In the genomic region with DNA sequence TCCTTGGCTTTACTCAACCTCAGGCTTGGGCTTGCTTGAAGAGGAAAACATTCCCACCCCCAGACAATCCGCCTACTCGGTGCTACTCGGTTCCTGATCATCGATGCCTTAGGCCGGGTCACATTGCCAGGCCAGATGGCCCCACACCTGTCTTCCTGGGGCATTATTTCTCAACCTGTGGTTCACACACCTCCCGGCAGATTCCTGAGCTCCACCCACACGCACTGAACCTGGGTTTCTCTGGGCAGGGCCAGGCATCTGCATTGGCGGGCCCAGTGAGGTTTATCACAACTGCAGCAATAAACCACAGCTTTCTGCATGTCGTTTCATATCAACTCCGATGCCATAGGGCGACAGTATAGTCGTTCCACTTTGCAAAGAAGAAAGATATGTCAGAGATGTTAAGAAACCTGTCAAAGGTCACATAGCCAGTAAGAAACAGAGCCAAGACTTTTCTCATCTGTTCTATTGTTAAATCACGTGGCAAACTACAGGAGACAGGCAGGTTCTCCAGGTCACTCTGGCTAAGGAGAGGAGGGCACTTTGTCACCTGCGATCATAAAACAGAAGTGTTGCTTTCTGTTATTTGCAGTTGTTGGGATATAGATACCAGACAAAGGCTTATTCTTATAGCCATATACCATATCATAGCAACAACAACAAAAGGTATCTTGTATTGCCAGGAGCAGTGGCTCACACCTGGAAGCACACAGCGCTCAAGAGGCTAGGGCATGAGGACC, we compare ENCODE assay signal across 11 mouse cellular contexts. TPM values are rescaled to one million over a fixed set of nuclear protein-coding genes. Genes with fewer than 3 reads are reported as not detected.
DNase-seq lines count a peak whose midpoint lies in the region; ATAC-seq and TF ChIP-seq lines count a peak whose summit lies in the region.
"Had no signal": no experiment of that assay in that cellular context is flagged by ENCODE, and none has a peak within 500 bp of the region (broad histone marks: within the 10 kb centered on the region; RNA-seq: fewer than 3 reads in every experiment).

No protein-coding gene starts in this region.

- no peak overlapping the region for H3K4me3 ChIP-seq in heart, embryonic 14.5 days (ENCODE audit: control insufficient read depth in 1 of 2, insufficient read depth in 1 of 2, low read depth in 1 of 2, low read length in 2 of 2)
- H3K4me3 ChIP-seq in lung, embryonic 16.5 days (ENCODE audit: low read length) = no peak overlapping the region
- no peak overlapping the region for H3K4me3 ChIP-seq in limb, embryonic 12.5 days (replicated peaks)
- H3K4me3 ChIP-seq in stomach, postnatal 0 days (ENCODE audit: low read depth, low read length) = no peak overlapping the region
- H3K4me3 ChIP-seq: hindbrain, embryonic 15.5 days; midbrain, embryonic 13.5 days had no signal

- no peak overlapping the region for H3K4me2 ChIP-seq in heart, embryonic 14.5 days (ENCODE audit: low read length)
- no peak overlapping the region for H3K4me2 ChIP-seq in lung, embryonic 16.5 days (ENCODE audit: low read depth, low read length)
- H3K4me2 ChIP-seq in limb, embryonic 12.5 days = no peak overlapping the region
- no peak overlapping the region for H3K4me2 ChIP-seq in stomach, postnatal 0 days (replicated peaks; ENCODE audit: low read depth)
- H3K4me2 ChIP-seq: hindbrain, embryonic 15.5 days; midbrain, embryonic 13.5 days had no signal

- no peak for DNase-seq in heart, adult 18-20 months
- DNase-seq in lung, postnatal 4 days = no peak
- DNase-seq in stomach, postnatal 0 days (ENCODE audit: low spot score) = peak; percentile 30
- no peak for DNase-seq in frontal cortex, postnatal 14 days (ENCODE audit: low spot score in 2 of 2)
- DNase-seq in left cerebral cortex, postnatal 14 days (ENCODE audit: low spot score in 2 of 2) = no peak
- DNase-seq: kidney, postnatal 25 days had no signal

- peak; percentile 16; the same call in 1 of the 2 replicates for ATAC-seq in heart, embryonic 14.5 days (ENCODE audit: insufficient number of reproducible peaks, insufficient read depth, low FRiP score, low read depth)
- ATAC-seq in lung, embryonic 16.5 days (ENCODE audit: low read depth) = no peak
- no peak for ATAC-seq in limb, embryonic 12.5 days (ENCODE audit: insufficient number of reproducible peaks, insufficient read depth, low FRiP score, low TSS enrichment, low read depth)
- ATAC-seq in stomach, postnatal 0 days (ENCODE audit: low FRiP score, low TSS enrichment) = peak; percentile 38; the same call in 1 of the 2 replicates

- H3K9me3 ChIP-seq in heart, embryonic 14.5 days (ENCODE audit: control insufficient read depth, low read length) = no peaks in the 10 kb centered on the region
- no peaks in the 10 kb centered on the region for H3K9me3 ChIP-seq in lung, embryonic 16.5 days (ENCODE audit: control insufficient read depth, low read length)
- H3K9me3 ChIP-seq in limb, embryonic 12.5 days = no peaks in the 10 kb centered on the region
- no peaks in the 10 kb centered on the region for H3K9me3 ChIP-seq in stomach, postnatal 0 days (ENCODE audit: control insufficient read depth, low read length)
- H3K9me3 ChIP-seq: hindbrain, embryonic 15.5 days; midbrain, embryonic 13.5 days had no signal

- no peaks in the 10 kb centered on the region for H3K36me3 ChIP-seq in heart, embryonic 14.5 days (ENCODE audit: control insufficient read depth, insufficient read depth, low read length)
- no peaks in the 10 kb centered on the region for H3K36me3 ChIP-seq in lung, embryonic 16.5 days (ENCODE audit: control insufficient read depth, insufficient read depth, low read length)
- no peaks in the 10 kb centered on the region for H3K36me3 ChIP-seq in limb, embryonic 12.5 days
- no peaks in the 10 kb centered on the region for H3K36me3 ChIP-seq in stomach, postnatal 0 days (ENCODE audit: control insufficient read depth, insufficient read depth, low read length)
- H3K36me3 ChIP-seq: hindbrain, embryonic 15.5 days; midbrain, embryonic 13.5 days had no signal

- H3K27me3 ChIP-seq in heart, embryonic 14.5 days (ENCODE audit: control insufficient read depth, insufficient read depth, low read length) = no peaks in the 10 kb centered on the region
- no peaks in the 10 kb centered on the region for H3K27me3 ChIP-seq in lung, embryonic 16.5 days (ENCODE audit: control insufficient read depth, insufficient read depth, low read depth, low read length)
- H3K27me3 ChIP-seq in limb, embryonic 12.5 days = 0 out of 2 replicates have a peak, but pooled peaks cover 3% of the 10 kb centered on the region
- H3K27me3 ChIP-seq in stomach, postnatal 0 days (ENCODE audit: control insufficient read depth, insufficient read depth, low read length) = no peaks in the 10 kb centered on the region
- H3K27me3 ChIP-seq: hindbrain, embryonic 15.5 days; midbrain, embryonic 13.5 days had no signal

- H3K9ac ChIP-seq in heart, embryonic 14.5 days (ENCODE audit: low read length) = no peak overlapping the region
- no peak overlapping the region for H3K9ac ChIP-seq in lung, embryonic 16.5 days (ENCODE audit: low read length)
- no peak overlapping the region for H3K9ac ChIP-seq in limb, embryonic 12.5 days (replicated peaks)
- no peak overlapping the region for H3K9ac ChIP-seq in stomach, postnatal 0 days (ENCODE audit: low read length)
- H3K9ac ChIP-seq: hindbrain, embryonic 15.5 days; midbrain, embryonic 13.5 days had no signal

- peaks cover 0 to 2% of the 10 kb centered on the region in 2 experiments; a peak in 1 of 4 replicates for H3K4me1 ChIP-seq in heart, embryonic 14.5 days (ENCODE audit: control insufficient read depth in 2 of 2, insufficient read depth in 2 of 2, low read length in 2 of 2)
- peaks cover 7% of the 10 kb centered on the region for H3K4me1 ChIP-seq in lung, embryonic 16.5 days (replicated peaks; ENCODE audit: control insufficient read depth, insufficient read depth, low read length)
- peaks cover 35% of the 10 kb centered on the region for H3K4me1 ChIP-seq in limb, embryonic 12.5 days (replicated peaks)
- H3K4me1 ChIP-seq in stomach, postnatal 0 days (replicated peaks; ENCODE audit: control insufficient read depth, insufficient read depth) = no peaks in the 10 kb centered on the region; the same call in 1 of the 2 replicates
- H3K4me1 ChIP-seq: midbrain, embryonic 13.5 days had no signal

- H3K27ac ChIP-seq in heart, embryonic 14.5 days (replicated peaks in 1 of 2; ENCODE audit: control insufficient read depth in 1 of 2, insufficient read depth in 1 of 2, low read depth in 2 of 2, low read length in 2 of 2) = peak overlapping the region in 1 of 2 experiments; percentile 68; a peak in 2 of 4 replicates
- peak overlapping the region; percentile 75 for H3K27ac ChIP-seq in lung, embryonic 16.5 days (ENCODE audit: low read length)
- H3K27ac ChIP-seq in limb, embryonic 12.5 days = 0 out of 2 replicates have a peak overlapping the region, but pooled peaks have one; percentile 66
- H3K27ac ChIP-seq in stomach, postnatal 0 days (replicated peaks) = no peak overlapping the region
- H3K27ac ChIP-seq: hindbrain, embryonic 15.5 days; midbrain, embryonic 13.5 days had no signal

- WGBS in heart, embryonic 14.5 days = 82% methylated on average over 15 of the region's 15 CpGs
- WGBS in lung, embryonic 16.5 days = 83% methylated on average over 15 of the region's 15 CpGs
- WGBS in limb, embryonic 12.5 days = 75% methylated on average over 15 of the region's 15 CpGs
- 71% methylated on average over 15 of the region's 15 CpGs for WGBS in stomach, postnatal 0 days

- no peak for TF ChIP-seq EP300 in stomach, postnatal 0 days (optimal IDR thresholded peaks at IDR 0.05)

- intact Hi-C loops in left cerebral cortex, postnatal 14 days (cut with DNase I) = no loop called here

- TF ChIP-seq CTCF in stomach, postnatal 0 days (IDR thresholded peaks at IDR 0.05; ENCODE audit: low read depth) = no peak

RNA-seq across cellular contexts. Expression of a gene that starts 18.8 kb away (rescaled TPM):
- polyA plus RNA-seq in heart, embryonic 14.5 days (2014; fragmentation: Nextera tagmentation; extraction: Ambion mirVana) = 15.2 and 18.4 TPM in 2 replicates
- total RNA-seq in heart, adult 18-20 months (2021) = 10 to 100 TPM; 29.8 to 30.9 TPM
- 7.7 and 9.7 TPM in 2 replicates for polyA plus RNA-seq in lung, embryonic 16.5 days (2015; fragmentation: Nextera tagmentation; extraction: Ambion mirVana)
- polyA plus RNA-seq in limb, embryonic 12.5 days (2016; fragmentation: Nextera tagmentation; extraction: Ambion mirVana) = 20.5 and 25.0 TPM in 2 replicates
- polyA plus RNA-seq in stomach, postnatal 0 days (2015; fragmentation: Nextera tagmentation; extraction: Ambion mirVana) = 15.2 and 19.6 TPM in 2 replicates
- total RNA-seq in left cerebral cortex, postnatal 14 days (2021) = 10 to 100 TPM; 28.5 to 30.6 TPM

Comparison
In these comparisons a context has a peak if more than half of its experiments do, and no peak if none do; other contexts are left out.
1. ATAC-seq: peak in heart, embryonic 14.5 days (single experiment) and stomach, postnatal 0 days (single experiment); none in lung, embryonic 16.5 days (single experiment) and limb, embryonic 12.5 days (single experiment).